Mouse (Mus musculus) T-helper 17 cell (primary cell): Measurements from ENCODE around the gene Ccl5.

Source experiments
- in situ Hi-C, 2 experiments: fragments of 300-600 bp; cut with MboI, MseI; formaldehyde crosslinking; loops; 1 replicate in 1 of 2; 2 replicates in 1 of 2; pipeline ENCODE4 v1.15.1; 2025; ENCODE audit warnings: high pct_unique_total_duplicates in 2 of 2

Ccl5 gene

GRCm38 (mm10) chr11:83530360-83530759 lies at the start of gene Ccl5:
Gene Ccl5, minus strand, starts transcription at chr11:83530518.
- in situ Hi-C loops = no loop called here

- in situ Hi-C loops = loop anchor here in 1 of 2 experiments (10.0 kb wide), 1 partner anchor 136 kb away; no protein-coding TSS in a partner anchor
These were observed 48.7 kb upstream of the Ccl5 start for GRCm38 (mm10) chr11:83578999-83579398.

- in situ Hi-C loops = loop anchor here in 1 of 2 experiments (10.0 kb wide), 1 partner anchor 137 kb away; no protein-coding TSS in a partner anchor
These were observed 48.0 kb upstream of the Ccl5 start, which contains the start of gene Ccl9 for GRCm38 (mm10) chr11:83578186-83578760. Gene Ccl9, minus strand, starts transcription at chr11:83578636.

- in situ Hi-C loops = loop anchor here in 1 of 2 experiments (10.0 kb wide), 1 partner anchor 138 kb away; no protein-coding TSS in a partner anchor
These were observed 46.7 kb upstream of the Ccl5 start for GRCm38 (mm10) chr11:83576927-83577555.

GRCm38 (mm10) chr11:83572834-83573233 lies 42.5 kb upstream of the Ccl5 start:
- in situ Hi-C loops = loop anchor here in 1 of 2 experiments (10.0 kb wide), 1 partner anchor 142 kb away; no protein-coding TSS in a partner anchor

GRCm38 (mm10) chr11:83572223-83572622 lies 41.9 kb upstream of the Ccl5 start:
- in situ Hi-C loops = loop anchor here in 1 of 2 experiments (10.0 kb wide), 1 partner anchor 143 kb away; no protein-coding TSS in a partner anchor

- in situ Hi-C loops = loop anchor here in 1 of 2 experiments (10.0 kb wide), 1 partner anchor 145 kb away; no protein-coding TSS in a partner anchor
These were observed 39.9 kb upstream of the Ccl5 start for GRCm38 (mm10) chr11:83570189-83570588.

GRCm38 (mm10) chr11:83569249-83569648 lies 38.9 kb upstream of the Ccl5 start:
- in situ Hi-C loops = loop anchor here in 1 of 2 experiments (10.0 kb wide), 1 partner anchor 176 kb away; the partner anchor contains the start of gene Wfdc21

GRCm38 (mm10) chr11:83568786-83569185 lies 38.5 kb upstream of the Ccl5 start:
- in situ Hi-C loops = loop anchor here in 1 of 2 experiments (10.0 kb wide), 1 partner anchor 176 kb away; the partner anchor contains the start of gene Wfdc21

GRCm38 (mm10) chr11:83568061-83568460 lies 37.7 kb upstream of the Ccl5 start:
- in situ Hi-C loops = loop anchor here in 1 of 2 experiments (10.0 kb wide), 1 partner anchor 177 kb away; the partner anchor contains the start of gene Wfdc21

- in situ Hi-C loops = loop anchor here in 1 of 2 experiments (10.0 kb wide), 1 partner anchor 177 kb away; the partner anchor contains the start of gene Wfdc21
These were observed 37.0 kb upstream of the Ccl5 start for GRCm38 (mm10) chr11:83567311-83567710.

GRCm38 (mm10) chr11:83566617-83567016 lies 36.3 kb upstream of the Ccl5 start:
- in situ Hi-C loops = loop anchor here in 1 of 2 experiments (10.0 kb wide), 1 partner anchor 178 kb away; the partner anchor contains the start of gene Wfdc21

- in situ Hi-C loops = loop anchor here in 1 of 2 experiments (10.0 kb wide), 1 partner anchor 181 kb away; the partner anchor contains the start of gene Wfdc21
These were observed 33.4 kb upstream of the Ccl5 start for GRCm38 (mm10) chr11:83563754-83564153.

- in situ Hi-C loops = loop anchor here in 1 of 2 experiments (10.0 kb wide), 1 partner anchor 182 kb away; the partner anchor contains the start of gene Wfdc21
These were observed 32.1 kb upstream of the Ccl5 start for GRCm38 (mm10) chr11:83562311-83562887.

- in situ Hi-C loops = loop anchor here in 1 of 2 experiments (10.0 kb wide), 1 partner anchor 184 kb away; the partner anchor contains the start of gene Wfdc21
These were observed 30.1 kb upstream of the Ccl5 start for GRCm38 (mm10) chr11:83560405-83560804.

- in situ Hi-C loops = no loop called here
These were observed 26.8 kb upstream of the Ccl5 start for GRCm38 (mm10) chr11:83557074-83557473.

GRCm38 (mm10) chr11:83556085-83556781 lies 25.9 kb upstream of the Ccl5 start:
- in situ Hi-C loops = no loop called here

- in situ Hi-C loops = loop anchor here in 1 of 2 experiments (5.0 kb wide), 1 partner anchor 186 kb away; no protein-coding TSS in a partner anchor
These were observed 21.4 kb upstream of the Ccl5 start for GRCm38 (mm10) chr11:83551668-83552067.

- in situ Hi-C loops = loop anchor here in 1 of 2 experiments (5.0 kb wide), 1 partner anchor 186 kb away; no protein-coding TSS in a partner anchor
These were observed 20.7 kb upstream of the Ccl5 start for GRCm38 (mm10) chr11:83551037-83551436.

- in situ Hi-C loops = loop anchor here in 1 of 2 experiments (5.0 kb wide), 1 partner anchor 187 kb away; no protein-coding TSS in a partner anchor
These were observed 19.9 kb upstream of the Ccl5 start for GRCm38 (mm10) chr11:83550186-83550632.
